Mouse (Mus musculus) heart, adult 9 months (tissue): ENCODE measurements around the gene Cpeb1.

Source experiments
- DNase-seq, 2 experiments: peaks; one replicate each; pipeline ENCODE4 v3.0.0; 2022; ENCODE audit warnings: low spot score in 2 of 2

Gene Cpeb1

DNA sequence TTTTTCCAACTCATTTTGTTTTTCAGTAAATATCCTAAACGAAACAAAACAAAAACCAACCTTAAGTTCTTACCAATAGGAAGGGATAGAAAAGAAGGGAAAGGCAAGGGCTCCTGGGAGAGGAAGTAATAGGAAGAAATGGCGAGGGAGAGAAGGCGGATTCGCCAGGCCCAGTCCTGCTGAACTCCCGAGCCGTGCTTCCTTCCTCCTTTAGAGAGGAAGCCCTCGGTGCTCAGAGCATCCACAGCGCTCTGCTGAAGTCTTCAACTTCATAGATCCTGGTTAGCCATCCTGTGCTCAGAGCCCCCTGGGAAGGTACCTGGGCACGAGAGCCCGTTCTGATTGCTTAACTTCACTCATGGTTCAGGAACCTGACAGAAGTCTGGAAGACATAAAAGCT, 127.6 kb downstream of the Cpeb1 start:
- DNase-seq, result no peak

DNA sequence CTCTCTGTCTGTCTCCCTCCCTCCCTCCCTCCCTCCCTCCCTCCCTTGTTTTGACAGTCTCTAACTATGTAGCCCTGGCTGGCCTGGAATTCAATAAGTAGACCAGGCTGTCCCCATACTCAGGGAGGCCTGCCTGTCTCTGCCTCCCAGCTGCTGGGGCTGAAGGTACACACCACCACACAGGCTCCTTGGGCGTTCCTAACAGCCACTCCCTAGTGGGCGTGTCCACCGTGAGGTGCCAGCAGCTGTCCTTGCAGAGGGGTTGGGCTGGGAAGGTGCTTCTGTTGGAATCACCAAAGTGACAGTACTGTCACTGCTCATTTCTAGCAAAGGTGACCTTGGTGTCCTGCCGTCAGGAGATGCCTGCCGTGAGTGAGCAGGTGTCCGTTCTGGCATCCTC, 128.4 kb downstream of the Cpeb1 start:
- no peak for DNase-seq

DNA sequence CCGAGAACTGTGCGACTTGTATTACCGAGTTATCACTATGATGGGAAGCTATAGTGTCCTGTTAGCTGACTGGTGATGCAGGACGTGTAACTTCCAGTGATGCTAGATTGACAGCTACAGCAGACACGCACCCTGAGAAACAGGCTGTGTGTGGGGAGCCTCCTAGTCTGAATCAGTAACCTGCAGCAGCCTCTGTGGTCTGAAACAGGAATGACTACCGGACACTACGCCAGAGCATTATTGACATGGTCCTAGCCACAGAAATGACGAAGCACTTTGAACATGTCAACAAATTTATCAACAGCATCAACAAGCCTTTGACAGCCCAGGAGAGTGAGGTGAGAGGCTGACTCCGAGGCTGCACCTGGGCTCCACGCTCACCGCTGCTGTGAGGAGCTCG, 129.2 kb downstream of the Cpeb1 start:
- no peak for DNase-seq

DNA sequence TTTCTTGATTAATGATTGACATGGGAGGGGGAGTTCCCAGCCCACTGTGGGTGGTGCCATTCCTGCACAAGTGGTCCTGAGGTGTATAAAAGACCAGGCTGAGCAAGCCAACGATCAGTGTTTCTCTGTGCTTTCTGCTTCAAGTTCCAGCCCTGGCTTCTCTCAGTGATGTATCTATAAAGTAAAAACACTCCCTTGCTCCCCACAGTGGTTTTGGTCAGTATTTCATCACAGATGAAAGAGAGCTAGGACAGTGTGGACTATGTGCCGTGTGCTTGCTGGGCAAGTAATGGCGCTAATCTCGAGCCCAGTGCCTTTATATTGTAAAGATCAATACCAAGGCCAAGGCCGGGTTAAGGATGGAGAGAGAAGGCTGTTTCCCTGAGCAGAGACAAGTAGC, 133.5 kb downstream of the Cpeb1 start:
- no peak for DNase-seq

DNA sequence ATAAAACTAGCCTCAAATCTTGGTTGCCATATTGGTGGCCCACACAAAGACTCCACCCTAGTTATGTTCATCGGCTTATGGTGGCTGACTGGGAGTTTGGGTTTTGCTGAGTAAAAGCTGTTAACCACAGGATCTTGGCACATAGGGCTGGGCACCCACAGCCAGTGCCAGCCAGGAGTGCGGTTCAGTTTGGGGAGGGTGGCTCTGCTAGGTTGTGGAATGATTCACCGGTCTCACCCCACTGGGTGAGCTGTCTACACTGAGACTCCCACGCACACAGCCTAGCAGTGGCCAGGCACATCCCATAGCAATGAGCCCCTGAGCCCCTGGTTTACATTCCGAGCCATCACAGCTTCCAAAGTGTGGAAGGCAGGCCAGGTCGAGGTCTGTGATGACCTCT, 135.5 kb downstream of the Cpeb1 start:
- no peak for DNase-seq

DNA sequence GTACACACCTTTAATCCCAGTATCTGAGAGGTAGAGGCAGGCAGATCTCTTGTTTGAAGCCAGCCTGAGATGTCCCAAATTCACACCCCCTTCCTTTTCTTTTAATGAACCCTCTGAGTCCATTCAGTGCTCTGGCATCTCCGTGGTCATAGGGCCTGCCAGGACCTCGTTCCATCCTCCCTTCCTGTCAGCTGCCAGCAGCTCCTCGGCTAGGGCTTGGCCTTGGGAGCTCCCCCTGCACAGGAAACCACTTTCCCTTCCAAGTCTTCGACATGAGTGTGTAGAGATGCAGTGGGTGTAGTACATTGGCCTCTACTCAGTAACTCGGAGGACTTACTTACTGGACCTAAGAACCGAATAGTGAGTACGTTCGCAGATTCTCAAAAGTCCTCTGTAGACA, 139.7 kb downstream of the Cpeb1 start:
- DNase-seq, result peak in 1 of 2 experiments; percentile 15

DNA sequence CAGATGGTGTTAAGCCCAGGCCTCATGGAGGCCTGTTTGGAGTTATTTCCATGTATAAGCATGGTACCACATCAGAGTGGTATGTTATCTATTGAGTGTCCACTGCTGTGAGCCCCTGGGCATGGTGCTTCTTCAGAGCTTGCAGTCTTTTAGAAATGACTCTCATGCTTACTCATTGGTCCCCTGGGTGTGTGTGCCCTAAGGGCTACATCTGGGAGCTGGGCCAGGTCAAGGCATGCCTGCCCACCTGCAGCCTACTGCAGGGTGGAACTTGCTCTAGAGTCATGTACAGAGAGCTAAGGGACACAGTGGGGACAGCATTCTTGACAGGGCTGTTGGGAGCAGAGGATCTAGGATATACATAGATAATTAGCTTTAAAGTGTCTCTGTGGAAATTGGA, 143.7 kb downstream of the Cpeb1 start:
- DNase-seq, result no peak

DNA sequence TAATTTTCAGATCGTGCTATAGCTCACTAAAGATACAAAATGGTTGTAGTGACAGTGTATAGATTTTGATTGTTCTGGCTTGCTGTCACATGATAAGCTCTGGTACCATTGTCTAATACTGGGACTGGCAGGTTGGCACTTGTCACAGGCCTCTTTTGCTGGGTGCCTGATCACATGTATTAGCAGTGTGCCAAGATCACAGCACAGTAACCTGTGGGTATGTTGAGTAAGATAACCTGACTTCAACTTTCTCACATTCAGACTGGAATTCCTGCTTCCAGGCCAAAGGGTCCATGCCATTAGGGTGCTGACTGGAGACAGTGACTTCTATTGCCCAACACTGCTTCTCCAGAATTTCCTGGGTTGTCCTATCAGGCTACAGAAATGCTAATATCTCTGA, 144.1 kb downstream of the Cpeb1 start:
- peak in 1 of 2 experiments; percentile 13 for DNase-seq

DNA sequence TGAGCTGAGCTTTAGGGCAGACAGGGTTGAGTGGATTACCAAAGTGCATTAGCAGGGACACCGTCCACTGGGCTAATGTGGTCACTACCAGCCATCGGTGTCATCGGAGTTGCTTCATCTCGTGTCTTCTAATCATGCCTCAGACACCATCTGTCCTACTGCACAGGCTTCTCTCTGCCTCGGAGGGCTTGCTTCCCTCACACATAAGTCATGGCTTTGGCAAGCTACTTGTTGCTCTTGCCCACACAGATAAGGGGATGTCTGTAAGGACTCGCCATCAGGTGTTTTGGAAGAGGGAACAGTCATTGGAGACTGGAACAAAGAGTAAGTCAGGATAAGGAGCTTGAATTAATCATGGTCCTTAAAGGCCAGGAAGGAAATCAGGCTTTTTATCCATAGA, 146.0 kb downstream of the Cpeb1 start:
- no peak for DNase-seq

DNA sequence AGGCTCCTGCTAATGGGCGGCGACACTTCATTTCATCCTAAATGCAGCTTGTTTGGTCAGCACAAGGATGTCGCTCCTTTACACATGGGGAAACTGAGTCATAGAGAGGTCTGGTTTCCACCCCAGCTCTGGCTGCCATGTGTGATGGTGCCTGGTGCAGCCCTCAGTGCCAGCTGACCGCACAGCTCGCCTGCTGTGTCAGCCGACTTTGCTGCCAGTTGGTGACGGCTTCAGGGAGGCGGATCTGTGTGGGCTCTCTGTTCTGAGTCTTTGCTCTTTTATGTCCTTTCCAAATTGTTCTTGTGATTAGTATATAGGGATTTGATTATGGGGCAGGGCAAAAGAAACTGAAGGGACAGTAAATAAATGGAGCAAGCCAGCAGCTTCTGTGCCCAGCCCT, 147.5 kb downstream of the Cpeb1 start:
- DNase-seq, result no peak

DNA sequence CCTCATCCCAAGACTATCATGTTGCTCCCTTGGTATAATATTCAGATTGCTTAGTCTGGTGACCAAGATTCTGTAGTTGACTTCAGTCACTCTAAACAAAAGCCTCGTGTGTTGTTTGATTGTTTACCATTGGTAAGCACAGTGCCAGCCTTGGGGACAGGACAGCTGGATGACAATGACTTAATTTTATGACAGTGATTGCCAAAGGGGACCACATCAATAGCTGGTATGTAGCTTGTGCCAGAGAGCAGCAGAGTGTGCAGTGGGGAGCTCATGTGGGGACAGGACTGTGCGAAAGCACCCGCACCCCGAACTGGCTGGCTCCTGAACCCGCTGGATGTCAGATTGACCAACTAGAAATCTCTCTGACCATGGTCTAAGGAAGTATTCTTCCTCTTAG, 150.6 kb downstream of the Cpeb1 start:
- no peak for DNase-seq

DNA sequence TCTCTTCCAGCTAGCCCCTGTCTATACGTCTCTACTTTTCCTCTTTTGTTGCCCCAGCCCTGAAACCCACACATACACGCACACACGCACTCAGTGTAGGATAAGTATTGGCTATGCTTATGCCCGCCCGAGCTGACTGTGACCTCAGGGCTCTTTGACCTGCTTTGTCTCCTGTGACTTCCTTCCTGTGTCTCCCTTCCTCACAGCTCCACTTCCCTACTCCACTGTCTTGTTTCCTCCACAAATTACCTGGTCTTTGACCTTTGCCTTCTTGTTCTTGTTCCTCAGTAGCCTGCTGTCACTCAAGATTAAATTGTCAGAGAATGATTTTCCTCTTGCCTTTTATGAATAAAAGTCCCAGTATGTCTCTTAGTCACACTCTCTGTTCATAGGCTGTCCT, 151.2 kb downstream of the Cpeb1 start:
- DNase-seq, result no peak

DNA sequence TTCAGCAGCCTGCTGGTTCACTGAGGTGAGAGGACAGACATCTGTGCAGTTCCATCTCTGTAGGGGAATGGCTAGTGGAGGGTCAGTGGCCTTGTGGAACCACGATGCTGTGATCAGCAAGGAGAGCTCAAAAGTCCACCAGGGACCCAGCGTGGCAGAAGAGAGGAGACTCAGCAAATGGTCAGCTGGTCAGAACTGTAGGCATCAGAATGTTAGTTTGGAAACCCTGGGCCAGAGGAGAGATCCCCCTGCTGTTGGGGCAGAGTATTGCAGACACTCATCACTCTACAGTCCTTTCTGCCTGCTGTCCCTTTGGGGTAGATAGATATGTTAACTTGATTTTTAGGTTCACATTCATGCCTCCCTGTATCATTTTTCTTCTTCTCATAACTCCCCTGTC, 151.6 kb downstream of the Cpeb1 start:
- DNase-seq, result no peak

DNA sequence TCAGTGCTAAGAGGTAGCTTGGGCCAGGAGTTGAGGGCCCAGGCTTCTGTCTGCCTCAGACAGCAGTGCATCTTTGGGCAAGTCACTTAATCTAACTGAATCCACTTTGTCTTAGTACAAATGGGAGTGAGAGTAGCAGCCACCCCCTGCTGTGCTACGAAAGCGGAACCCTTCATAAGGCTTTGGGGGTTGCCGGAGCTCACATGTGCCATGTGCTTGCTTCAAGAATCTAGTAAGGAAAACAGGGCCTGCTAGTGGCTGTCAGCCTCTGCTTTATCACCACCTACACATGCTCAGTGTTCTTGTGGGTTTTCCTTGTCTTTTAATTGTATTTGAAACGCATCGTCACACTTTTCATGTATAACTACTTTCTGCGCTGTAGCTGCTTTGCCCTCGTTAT, 153.9 kb downstream of the Cpeb1 start:
- DNase-seq, result no peak

DNA sequence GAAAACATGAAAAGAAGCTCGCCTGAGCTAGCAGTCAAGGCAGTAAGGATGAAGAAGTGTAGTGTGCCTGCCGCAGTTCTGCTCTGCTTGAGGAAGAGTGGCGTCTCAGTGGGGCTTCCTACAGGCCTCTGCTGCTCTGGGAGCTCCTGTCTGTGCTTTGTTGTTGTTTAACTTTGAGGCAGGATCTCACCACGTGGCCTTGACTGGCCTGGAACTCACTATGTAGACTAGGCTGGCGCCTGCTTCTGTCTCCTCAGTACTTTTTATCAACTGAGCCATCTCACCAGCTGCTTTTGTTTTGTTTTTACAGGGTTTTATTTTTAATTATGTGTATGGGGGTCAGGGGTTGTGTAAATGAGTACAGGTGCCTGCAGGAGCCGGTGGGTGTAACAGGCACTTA, 157.1 kb downstream of the Cpeb1 start:
- DNase-seq, result no peak
